13 mouse cellular contexts compared by ENCODE assay signal in the genomic region with DNA sequence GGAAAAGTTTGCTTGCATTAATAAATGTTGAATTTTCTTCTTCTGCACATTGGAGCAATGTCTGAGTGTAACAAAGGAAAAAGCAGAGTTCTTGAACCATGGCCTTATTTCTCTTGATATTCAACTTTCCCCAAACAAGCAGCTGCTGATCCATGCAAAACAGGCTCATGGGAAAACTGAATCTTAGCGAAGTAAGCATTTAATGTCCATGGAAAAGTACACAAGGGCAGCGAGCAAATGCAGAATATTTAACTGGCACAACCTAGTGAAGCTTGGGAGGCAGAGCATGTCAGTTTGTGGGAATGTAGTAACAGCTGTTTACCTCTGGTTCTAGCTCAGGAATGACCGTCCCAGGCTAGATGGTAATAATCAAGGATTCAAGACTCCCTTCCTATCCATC.
"Had no signal": no experiment of that assay in that cellular context is flagged by ENCODE, and none has a peak within 500 bp of the region (broad histone marks: within the 10 kb centered on the region; RNA-seq: fewer than 3 reads in every experiment).

No protein-coding gene starts in this region.

- H3K27ac ChIP-seq: left cerebral cortex, adult 2 months; liver, embryonic 13.5 days; stomach, embryonic 15.5 days had no signal

- H3K9me3 ChIP-seq: liver, embryonic 13.5 days; stomach, embryonic 15.5 days had no signal

- H3K4me1 ChIP-seq: liver, embryonic 13.5 days; stomach, embryonic 15.5 days had no signal

- H3K4me2 ChIP-seq: liver, embryonic 13.5 days; midbrain, embryonic 11.5 days; stomach, embryonic 15.5 days had no signal

- DNase-seq: layer of hippocampus, postnatal 36 days; liver, embryonic 13.5 days; lung, adult 2 months; lung, postnatal 14 days; lung, postnatal 4 days; midbrain, embryonic 14.5 days; right cerebral cortex, postnatal 14 days; spleen, adult 18-20 months; thymus, postnatal 25 days had no signal

- H3K27me3 ChIP-seq: liver, embryonic 13.5 days; stomach, embryonic 15.5 days had no signal

- H3K9ac ChIP-seq: liver, embryonic 13.5 days; stomach, embryonic 15.5 days had no signal

- ATAC-seq: intestine, postnatal 0 days had no signal

- H3K36me3 ChIP-seq: liver, embryonic 13.5 days; stomach, embryonic 15.5 days had no signal

- H3K4me3 ChIP-seq: left cerebral cortex, adult 2 months; liver, embryonic 13.5 days; stomach, embryonic 15.5 days had no signal
